Mouse (Mus musculus): ENCODE data around the gene Omg. TPM values are rescaled to one million over a fixed set of nuclear protein-coding genes. Genes with fewer than 3 reads are reported as not detected.

Omg gene
- not detected for polyA plus RNA-seq (2017; shearing (Covaris generic))

DNA sequence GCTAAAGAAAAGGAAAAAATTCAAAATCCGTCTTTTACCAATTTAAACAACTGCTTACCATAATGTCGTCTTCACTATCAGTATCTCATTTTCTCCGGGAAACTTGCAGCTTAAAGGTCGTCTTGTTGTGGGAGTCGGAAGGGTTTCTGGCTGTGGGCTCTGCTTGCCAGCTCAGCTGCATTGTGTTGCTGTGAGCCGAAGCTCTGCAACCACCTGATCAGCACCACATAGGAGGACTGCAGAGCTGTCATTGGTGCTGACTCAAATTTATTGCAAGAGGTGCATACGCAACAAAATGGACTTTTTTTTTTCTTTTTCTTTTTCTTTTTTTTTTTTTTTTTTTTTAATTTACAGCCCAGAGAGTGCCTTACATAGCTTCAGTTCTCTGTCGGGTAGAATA, at the start of gene Omg:
TSS of gene Omg (minus strand) at position 240 of the 400 bp plus-strand sequence.
- ATAC-seq, result no peak

DNA sequence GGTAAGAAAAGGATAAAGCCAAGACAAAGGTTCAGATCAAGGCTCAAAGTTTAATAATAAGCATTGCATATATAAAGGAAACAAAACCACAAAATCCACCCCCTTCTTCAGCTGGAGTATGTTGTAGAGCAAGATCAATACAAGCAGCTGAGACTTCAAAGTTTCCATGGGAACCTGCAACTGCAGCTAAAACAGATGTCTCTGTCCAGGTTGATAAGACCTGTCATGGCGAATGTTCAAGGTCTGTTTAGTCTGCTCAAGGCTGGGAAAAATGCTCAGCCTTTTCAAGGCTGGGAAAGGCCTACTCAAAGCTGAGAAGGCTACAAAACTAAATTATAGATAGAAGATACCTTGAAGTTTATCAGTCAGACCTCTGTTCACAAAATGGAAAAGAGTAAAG, 48.7 kb upstream of the Omg start:
- no peak for ATAC-seq

DNA sequence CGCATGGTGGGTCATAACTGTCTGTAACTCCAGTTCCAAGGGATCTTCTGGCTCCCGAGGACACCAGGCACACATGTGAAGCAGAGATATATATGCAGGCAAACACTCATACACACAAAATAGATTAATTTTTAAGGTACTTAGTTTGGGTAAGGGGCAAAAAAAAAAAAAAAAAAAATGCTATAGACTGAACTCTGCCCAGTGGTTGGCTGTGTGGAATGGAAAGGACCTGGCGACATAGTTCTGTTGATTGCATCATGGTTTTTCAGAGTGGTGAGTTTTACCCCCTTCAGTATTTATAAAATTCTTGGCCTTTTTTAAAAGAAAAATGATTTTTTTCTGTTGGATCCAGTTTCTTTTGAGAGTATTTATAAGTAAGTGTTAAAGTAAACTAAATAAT, 32.4 kb upstream of the Omg start:
- ATAC-seq, result no peak

- ATAC-seq, result no peak
Observed at GRCm38 (mm10) chr11:79535554-79535953, 31.7 kb upstream of the Omg start.

GRCm38 (mm10) chr11:79533950-79534690, 30.2 kb upstream of the Omg start:
- no peak for ATAC-seq

GRCm38 (mm10) chr11:79533311-79533710, 29.4 kb upstream of the Omg start:
- no peak for ATAC-seq

- ATAC-seq, result no peak
Observed at GRCm38 (mm10) chr11:79531485-79531884, 27.6 kb upstream of the Omg start.

GRCm38 (mm10) chr11:79530774-79531173, 26.9 kb upstream of the Omg start:
- no peak for ATAC-seq

GRCm38 (mm10) chr11:79530333-79530761, 26.5 kb upstream of the Omg start, which contains the start of the genes Evi2 and Evi2a:
TSS of gene Evi2 (minus strand) at chr11:79530589.
TSS of gene Evi2a (minus strand) at chr11:79530609.
- ATAC-seq, result peak; percentile 81

DNA sequence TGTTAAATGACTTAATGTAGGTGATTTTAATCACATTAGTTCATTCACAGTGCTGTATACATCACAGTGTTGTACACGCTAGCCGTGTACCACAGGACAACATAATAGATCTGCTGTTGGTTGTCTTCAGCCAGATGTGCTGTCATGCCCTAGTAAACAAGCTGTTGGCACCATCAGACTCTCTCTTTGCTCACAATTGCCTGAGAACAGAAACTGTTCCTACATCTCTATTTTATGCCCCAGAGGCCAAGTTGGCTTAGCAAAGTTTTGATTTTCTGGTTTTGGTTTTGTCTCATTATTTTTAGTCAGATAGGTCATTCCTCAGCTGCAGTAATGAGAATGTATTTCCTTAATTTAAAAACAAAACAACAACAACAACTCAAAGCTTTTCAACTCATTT, 25.9 kb upstream of the Omg start:
- ATAC-seq, result no peak

DNA sequence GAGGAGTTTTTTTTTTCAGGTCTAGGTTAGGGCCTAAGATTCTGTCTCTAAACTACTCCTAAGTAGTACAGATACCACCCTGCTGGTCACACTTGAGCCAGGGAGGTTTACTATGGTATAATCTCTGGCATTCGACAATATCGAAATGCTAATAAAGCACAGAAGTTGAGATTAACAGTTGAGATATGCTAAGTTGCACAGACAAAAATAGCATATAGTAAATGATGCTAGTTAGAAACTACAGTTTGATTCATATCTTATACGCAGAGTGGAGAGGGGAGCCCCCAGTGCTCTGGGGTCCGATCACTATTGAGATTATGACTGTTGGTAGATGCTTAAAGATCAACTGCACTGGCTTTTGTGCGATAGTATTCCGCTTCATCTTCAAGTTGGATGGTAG, 25.3 kb upstream of the Omg start:
- no peak for ATAC-seq

- ATAC-seq, result no peak
Observed at GRCm38 (mm10) chr11:79528601-79529000, 24.7 kb upstream of the Omg start.

DNA sequence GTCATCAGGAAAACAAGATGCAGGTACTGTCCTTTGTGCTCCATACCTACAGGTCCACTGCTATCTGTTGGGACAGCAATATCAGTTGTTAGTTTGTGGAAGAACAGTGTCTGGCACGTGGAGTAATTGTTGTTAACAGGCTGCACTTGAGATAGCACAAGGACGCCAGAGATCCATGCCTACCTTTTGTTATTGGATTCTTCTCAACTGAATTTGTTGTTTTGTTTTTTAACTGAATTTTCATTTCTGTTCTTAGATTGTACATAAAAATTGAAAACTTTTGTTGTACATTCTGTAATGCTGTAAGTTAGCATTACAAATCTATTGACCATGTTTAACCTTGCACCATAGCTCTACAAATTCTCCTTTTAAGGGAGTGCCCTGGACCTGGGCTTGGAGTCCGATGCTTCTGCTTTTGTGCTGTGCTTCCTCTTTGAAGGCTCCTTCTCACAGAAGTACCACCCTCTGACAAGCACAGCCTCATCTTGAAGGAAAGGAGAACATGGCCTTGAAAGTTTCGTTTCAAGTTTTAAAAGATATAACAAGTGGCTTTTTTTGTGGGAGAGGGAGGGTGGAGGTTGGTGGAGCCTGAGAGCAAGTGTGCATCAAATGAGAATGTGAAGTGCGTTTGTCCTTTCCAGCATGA, 24.0 kb upstream of the Omg start:
- no peak for ATAC-seq

DNA sequence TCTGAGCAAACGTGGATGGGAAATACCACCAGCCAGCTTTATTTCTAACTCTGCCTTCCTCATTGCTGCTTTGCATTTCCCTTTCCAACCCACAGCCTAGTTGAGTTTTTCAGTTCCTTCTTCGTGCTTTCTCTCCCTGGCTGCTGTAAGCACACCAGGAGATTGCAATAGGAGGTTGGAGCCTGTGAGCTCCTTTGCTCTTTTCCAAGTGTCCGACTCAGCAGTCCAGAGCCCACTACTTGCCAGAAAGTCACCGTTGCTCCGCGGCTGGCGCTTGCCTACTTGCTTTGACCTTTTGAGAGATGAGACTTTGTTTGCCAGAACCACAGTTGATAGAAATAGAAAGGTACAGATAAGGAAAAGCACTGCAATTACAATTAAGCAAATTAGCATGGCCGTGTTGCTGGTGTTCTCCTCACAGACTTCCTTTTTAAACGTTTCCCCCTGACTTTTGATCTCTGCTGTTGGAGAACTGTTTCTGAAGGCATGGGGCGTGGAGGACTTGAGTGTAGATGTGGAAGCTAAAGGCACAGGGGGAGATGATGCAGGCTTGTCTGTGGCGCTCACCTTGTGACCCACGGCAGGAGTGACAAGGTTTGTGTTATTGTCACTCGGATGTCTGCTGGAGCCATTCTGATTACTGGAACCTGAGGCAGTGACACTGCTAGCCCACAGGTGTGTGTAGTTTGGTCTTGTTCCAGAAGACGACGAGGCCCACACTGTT, 23.3 kb upstream of the Omg start:
- ATAC-seq, result no peak

- ATAC-seq, result no peak
Observed at GRCm38 (mm10) chr11:79526549-79526948, 22.7 kb upstream of the Omg start.

- ATAC-seq, result no peak
Observed at GRCm38 (mm10) chr11:79524310-79524575, 20.4 kb upstream of the Omg start.

- ATAC-seq, result peak; percentile 28
Observed at GRCm38 (mm10) chr11:79523560-79524309, 19.9 kb upstream of the Omg start, which contains the start of gene Evi2b. TSS of gene Evi2b (minus strand) at chr11:79523762.

GRCm38 (mm10) chr11:79522944-79523343, 19.1 kb upstream of the Omg start:
- no peak for ATAC-seq

DNA sequence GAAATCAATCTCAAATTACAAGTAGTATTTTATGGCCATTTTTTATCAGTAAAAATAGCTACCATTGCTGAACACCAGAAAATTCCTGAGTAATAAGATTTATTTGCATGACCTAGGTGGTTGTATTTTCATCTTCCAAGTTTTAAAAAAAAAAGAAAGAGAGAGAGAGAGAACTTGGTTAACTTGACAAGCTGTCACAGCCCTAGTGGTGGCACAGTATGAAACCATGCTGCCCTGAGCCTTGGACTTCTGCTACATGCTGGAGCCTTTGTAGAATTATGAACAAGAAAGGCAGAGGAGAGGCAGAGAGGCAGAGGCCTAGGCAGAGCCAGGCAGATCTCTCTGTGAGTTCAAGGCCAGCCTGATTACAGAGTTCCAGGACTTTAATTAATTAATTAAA, 18.0 kb upstream of the Omg start:
- no peak for ATAC-seq

DNA sequence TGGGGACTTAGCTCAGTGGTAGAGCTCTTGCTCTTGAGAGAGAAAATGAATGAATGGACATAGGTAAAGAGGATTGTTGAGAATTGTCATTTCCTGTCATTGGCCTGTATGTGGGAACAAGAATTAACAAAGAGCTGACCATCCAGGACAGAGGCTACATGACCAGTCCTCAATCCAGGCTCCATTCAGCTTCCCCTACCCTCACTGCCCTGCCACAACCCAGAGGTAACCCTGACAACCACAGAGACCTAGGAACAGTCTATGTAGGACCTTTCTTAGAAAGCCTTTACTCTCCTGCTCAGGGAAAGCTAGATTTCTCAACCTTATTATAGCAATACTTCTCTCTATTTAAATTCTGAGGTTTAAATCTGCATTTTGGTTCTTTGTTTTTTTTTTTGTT, 16.9 kb upstream of the Omg start:
- no peak for ATAC-seq

GRCm38 (mm10) chr11:79519878-79520291, 16.0 kb upstream of the Omg start:
- ATAC-seq, result peak; percentile 83

DNA sequence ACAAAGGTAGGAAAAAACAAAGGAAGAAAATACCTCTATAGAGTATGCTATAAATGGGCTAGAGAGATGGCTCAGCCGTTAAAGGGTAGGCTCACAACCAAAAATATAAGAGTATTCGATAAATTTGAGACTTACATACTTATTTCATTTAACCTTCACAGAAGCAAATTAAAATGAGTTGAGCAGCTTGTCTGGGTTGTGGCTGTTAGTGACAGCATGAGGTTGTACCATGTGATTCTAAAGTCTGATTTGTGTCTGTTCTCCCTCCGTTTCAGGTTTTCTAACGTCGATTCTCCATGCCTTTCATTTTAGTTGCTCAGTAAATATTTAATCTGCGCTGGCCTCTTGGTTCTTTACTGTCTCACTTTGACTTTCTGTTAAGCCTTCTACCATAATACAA, 15.4 kb upstream of the Omg start:
- ATAC-seq, result no peak

GRCm38 (mm10) chr11:79515798-79516197, 11.9 kb upstream of the Omg start:
- ATAC-seq, result no peak
